Mouse (Mus musculus) erythroblast, embryonic 14.5 days (primary cell): ENCODE measurements around the gene Hoga1. TPM values are rescaled to one million over a fixed set of nuclear protein-coding genes. Genes with fewer than 3 reads are reported as not detected.

ENCODE experiments used
- H3K27me3 ChIP-seq: 2 replicates; pipeline ENCODE4 v1.6.1; 2012; ENCODE audit warnings: inconsistent platforms; ENCODE audit not compliant: control insufficient read depth
- H3K36me3 ChIP-seq: 2 replicates; pipeline ENCODE4 v1.6.1; 2012; ENCODE audit warnings: mild to moderate bottlenecking, inconsistent platforms; ENCODE audit not compliant: control insufficient read depth
- H3K4me1 ChIP-seq: 2 replicates; pipeline ENCODE4 v1.6.1; 2012; ENCODE audit warnings: inconsistent platforms; ENCODE audit not compliant: control insufficient read depth
- H3K4me3 ChIP-seq: replicated peaks from 2 replicates; pipeline ENCODE3; 2012; ENCODE audit warnings: moderate library complexity, mild to moderate bottlenecking, inconsistent platforms
- H3K9me3 ChIP-seq: 2 replicates; pipeline ENCODE4 v1.6.1; 2012; ENCODE audit warnings: low read length, inconsistent platforms, mixed read lengths; ENCODE audit not compliant: control insufficient read depth
- GATA1 ChIP-seq: IDR thresholded peaks from 2 replicates; pipeline ENCODE4 v1.6.1; 2012; ENCODE audit warnings: low read length, inconsistent platforms, mixed read lengths
- TAL1 ChIP-seq: IDR thresholded peaks from 3 replicates; pipeline ENCODE4 v1.6.1; 2012; ENCODE audit warnings: low read length, inconsistent platforms, mixed read lengths
- polyA plus RNA-seq: library from polyadenylated mRNA; stranded (reverse); fragments of >175 nt; gene quantifications from 2 replicates; pipeline ENCODE4 v1.2.3, GENCODE M21; 2012

The Hoga1 gene
- polyA plus RNA-seq = not detected in 2 replicates

DNA sequence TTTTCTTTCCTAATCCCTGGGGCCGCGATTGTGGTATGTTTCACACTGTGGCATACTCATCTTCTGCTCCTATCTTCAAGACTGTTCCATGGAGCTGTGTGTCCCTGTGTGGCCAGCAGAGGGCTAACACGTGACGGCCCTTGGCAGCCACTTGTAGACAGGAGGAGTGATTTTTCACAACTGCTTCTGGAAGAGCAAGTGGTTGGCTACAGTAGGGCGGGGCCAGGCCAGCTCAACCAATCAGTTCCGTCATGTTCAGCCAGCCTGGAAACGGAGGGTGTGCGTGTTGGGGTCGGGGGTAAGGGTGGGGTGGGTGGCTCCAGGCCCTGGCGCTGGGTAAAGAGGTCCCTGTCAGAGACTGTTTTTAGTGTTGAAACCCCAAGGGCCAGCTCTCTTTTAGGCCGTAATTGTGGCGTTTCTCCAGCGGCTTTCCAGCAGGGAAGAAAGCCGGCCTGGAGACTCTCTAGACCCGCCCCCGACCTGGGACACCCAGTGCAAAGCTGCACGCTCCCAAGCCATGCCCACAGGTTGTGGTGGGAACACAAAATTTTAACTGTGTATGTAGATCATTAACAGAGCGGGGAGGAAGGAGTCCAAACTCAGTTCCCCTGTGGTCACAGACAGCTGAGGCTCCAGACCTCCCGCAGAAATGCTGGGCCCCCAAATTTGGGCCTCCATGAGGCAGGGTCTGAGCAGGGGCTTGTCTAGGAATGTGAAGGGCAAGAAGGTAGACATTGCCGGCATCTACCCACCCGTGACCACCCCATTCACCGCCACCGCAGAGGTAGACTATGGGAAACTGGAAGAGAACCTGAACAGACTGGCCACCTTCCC, at the start of gene Hoga1:
Hoga1 (plus strand) TSS at position 342 of the 834 bp plus-strand sequence.
- H3K27me3 ChIP-seq = peaks cover 4% of the 10 kb centered on the region; the same call in 1 of the 2 replicates
- H3K4me3 ChIP-seq = peak within 1 kb of the TSS; percentile 28
- no peak for TF ChIP-seq TAL1
- no peak for TF ChIP-seq GATA1
- H3K36me3 ChIP-seq = no peaks in the 10 kb centered on the region
- H3K4me1 ChIP-seq = peaks cover 4% of the 10 kb centered on the region
- no peaks in the 10 kb centered on the region for H3K9me3 ChIP-seq

DNA sequence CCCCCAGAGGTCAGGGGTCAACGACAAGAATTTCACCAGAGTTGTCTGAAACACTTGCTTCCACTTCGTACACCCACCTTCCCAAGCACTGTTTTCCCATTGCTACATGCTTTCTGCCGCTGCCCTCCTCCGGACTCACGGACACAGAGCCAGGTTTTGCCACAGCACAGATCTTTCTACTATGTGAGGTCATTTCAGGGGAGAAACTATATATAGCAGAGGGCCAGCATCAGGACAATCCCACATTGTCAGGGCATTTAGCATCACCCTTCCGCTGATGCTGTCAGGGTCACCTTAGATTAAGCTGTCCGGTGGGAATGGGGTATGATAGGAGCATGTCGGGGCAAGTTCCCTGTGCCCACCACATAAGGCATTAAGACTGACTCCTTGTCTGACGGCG, 48.3 kb upstream of the Hoga1 start:
- H3K27me3 ChIP-seq = no peaks in the 10 kb centered on the region; the same call in 1 of the 2 replicates
- no peaks in the 10 kb centered on the region for H3K4me1 ChIP-seq
- H3K4me3 ChIP-seq = no peak overlapping the region
- H3K9me3 ChIP-seq = no peaks in the 10 kb centered on the region
- TF ChIP-seq GATA1 (no peak), TAL1 (no peak)
- no peaks in the 10 kb centered on the region for H3K36me3 ChIP-seq

DNA sequence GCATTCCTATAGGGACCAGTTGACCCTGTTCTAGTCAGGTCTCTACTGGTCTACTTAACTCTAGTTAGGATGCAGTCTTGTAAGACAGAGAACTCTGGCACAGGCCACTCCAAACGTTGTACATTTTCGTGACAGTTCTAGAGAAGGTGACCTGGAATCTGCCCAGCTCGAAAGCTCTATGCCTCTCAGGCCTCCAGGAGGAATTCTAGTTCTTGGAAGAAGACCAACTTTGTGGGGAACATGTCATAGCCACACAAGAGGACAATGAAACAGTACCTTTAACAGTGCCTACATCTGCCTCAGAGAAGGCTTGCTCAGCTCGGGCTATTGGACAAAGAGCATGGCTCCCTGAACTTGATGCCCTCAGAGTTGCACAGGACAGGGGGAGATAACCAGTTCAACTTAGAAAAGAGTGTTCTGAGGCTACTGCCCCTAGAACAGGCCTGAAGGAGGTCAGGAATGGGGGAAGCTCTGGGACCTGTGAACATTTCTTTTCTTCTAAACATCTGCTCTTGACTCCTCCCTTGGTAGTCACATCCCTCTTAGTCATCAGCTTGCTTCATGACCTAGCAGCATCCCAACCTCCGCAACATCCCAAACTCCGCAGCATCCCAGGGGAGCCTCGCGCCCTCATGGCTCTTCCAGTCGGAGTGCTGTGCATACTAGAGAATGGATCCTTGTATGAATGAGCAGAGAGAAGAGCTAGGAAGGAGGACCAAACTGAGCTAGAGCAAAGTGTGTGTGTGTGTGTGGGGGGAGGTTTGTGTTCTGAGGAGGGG, 46.5 kb upstream of the Hoga1 start:
- H3K36me3 ChIP-seq = no peaks in the 10 kb centered on the region
- TF ChIP-seq GATA1 = no peak
- TF ChIP-seq TAL1 = no peak
- no peaks in the 10 kb centered on the region for H3K4me1 ChIP-seq
- H3K9me3 ChIP-seq = no peaks in the 10 kb centered on the region
- H3K4me3 ChIP-seq = no peak overlapping the region
- no peaks in the 10 kb centered on the region; the same call in 1 of the 2 replicates for H3K27me3 ChIP-seq

GRCm38 (mm10) chr19:41999688-42000283, 45.6 kb upstream of the Hoga1 start:
- TF ChIP-seq GATA1 (no peak), TAL1 (no peak)
- no peaks in the 10 kb centered on the region for H3K4me1 ChIP-seq
- H3K27me3 ChIP-seq = no peaks in the 10 kb centered on the region; the same call in 1 of the 2 replicates
- no peak overlapping the region for H3K4me3 ChIP-seq
- H3K9me3 ChIP-seq = no peaks in the 10 kb centered on the region
- H3K36me3 ChIP-seq = no peaks in the 10 kb centered on the region

DNA sequence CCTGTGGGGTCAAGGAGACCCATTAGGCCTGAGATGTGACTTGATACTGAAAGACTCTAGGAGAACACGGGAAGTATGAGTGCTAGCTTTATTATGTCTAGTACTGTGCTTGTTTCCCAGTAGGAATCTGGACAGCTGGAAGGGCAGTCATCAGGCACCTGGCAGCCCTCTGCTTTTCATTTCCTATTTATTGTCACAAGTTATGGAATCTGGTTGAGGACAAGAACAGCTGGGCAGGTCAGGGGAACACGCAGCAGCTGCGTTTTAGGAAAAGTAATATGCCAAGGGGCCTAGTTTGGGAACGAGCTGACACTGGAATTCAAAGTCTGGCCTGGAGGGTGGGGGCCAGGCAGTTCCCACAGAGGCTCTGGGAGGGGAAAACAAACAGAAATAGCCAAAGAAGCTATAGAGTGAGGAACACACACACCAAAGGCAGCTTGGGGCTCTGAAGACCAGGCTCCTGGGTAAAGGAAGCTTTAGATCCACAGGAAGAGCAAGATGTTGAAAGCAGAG, 44.9 kb upstream of the Hoga1 start:
- no peaks in the 10 kb centered on the region for H3K36me3 ChIP-seq
- no peak overlapping the region for H3K4me3 ChIP-seq
- H3K9me3 ChIP-seq = no peaks in the 10 kb centered on the region
- TF ChIP-seq GATA1 (no peak), TAL1 (no peak)
- H3K4me1 ChIP-seq = no peaks in the 10 kb centered on the region
- H3K27me3 ChIP-seq = no peaks in the 10 kb centered on the region; the same call in 1 of the 2 replicates

DNA sequence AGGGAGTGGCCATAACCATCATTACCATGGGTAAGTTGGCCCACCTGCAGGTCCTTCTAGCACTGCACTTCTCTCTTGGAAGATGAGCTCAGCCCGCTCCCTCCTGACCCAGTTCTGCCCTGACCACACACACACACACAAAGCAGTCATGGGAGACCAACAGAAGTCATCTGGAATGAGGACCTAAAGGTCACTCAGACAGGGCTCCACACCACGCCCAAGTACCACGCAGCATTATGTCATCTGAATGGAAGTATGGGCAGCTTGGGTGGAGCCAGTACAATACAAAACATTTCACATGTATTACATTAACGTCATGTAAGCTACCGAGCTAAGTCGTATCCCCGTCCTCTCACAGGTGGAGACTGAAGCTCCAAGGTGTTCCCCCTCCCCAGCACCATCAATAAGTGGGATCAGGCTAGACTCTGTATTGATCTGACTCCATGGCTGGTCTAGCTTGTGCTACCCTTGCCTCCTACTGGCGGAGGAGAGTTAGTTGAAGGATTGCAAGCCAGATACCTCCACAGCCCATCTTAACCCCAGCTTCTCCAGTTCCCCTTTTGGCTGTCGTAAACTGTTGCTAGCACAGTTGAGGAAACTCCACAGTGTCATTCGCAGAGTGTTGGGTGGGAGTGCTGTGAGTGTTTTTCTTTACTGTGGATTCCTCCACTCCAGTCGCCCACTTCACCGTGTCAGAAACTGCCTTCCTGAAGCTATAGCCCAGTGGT, 44.0 kb upstream of the Hoga1 start:
- H3K27me3 ChIP-seq = no peaks in the 10 kb centered on the region; the same call in 1 of the 2 replicates
- no peak overlapping the region for H3K4me3 ChIP-seq
- H3K4me1 ChIP-seq = no peaks in the 10 kb centered on the region
- H3K36me3 ChIP-seq = no peaks in the 10 kb centered on the region
- TF ChIP-seq TAL1 = no peak
- no peak for TF ChIP-seq GATA1
- H3K9me3 ChIP-seq = no peaks in the 10 kb centered on the region

GRCm38 (mm10) chr19:42004258-42004657, 41.2 kb upstream of the Hoga1 start:
- H3K4me3 ChIP-seq = no peak overlapping the region
- no peaks in the 10 kb centered on the region for H3K36me3 ChIP-seq
- no peak for TF ChIP-seq TAL1
- TF ChIP-seq GATA1 = no peak
- no peaks in the 10 kb centered on the region for H3K27me3 ChIP-seq
- no peaks in the 10 kb centered on the region for H3K4me1 ChIP-seq
- no peaks in the 10 kb centered on the region for H3K9me3 ChIP-seq

DNA sequence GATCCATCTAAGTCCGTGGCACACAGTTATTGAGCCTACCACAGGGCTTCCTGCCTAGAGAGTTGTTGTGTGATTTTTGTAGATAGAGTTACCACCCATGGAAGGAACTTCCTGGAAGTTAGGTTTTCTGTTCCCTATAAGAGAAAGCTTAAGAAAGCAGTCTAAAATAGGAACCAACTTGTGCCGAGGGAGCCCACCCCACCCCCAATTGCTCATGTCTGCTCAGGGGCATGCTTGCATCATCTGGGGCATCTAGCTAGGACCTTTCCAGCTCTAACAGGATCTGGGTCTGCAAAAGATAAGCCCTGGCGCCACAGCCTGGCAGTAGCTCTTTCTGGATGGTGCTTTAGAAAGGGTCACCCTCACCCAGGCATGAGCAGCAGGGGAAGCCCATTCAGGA, 39.8 kb upstream of the Hoga1 start:
- Histone ChIP-seq H3K4me1 (no peaks in the 10 kb centered on the region), H3K27me3 (no peaks in the 10 kb centered on the region)

More for the DNA sequence above, 39.8 kb upstream of the Hoga1 start:
- Histone ChIP-seq H3K9me3 (no peaks in the 10 kb centered on the region), H3K4me3 (no peak overlapping the region), H3K36me3 (no peaks in the 10 kb centered on the region)
- TF ChIP-seq GATA1 = no peak
- TF ChIP-seq TAL1 = no peak
